Mouse (Mus musculus) MEL (cell line): ENCODE data around the gene Ncor1. TPM values are rescaled to one million over a fixed set of nuclear protein-coding genes. Genes with fewer than 3 reads are reported as not detected.

ENCODE experiments used
- DNase-seq: peaks from one replicate; pipeline ENCODE4 v3.0.0; 2011; ENCODE audit warnings: low read depth, low spot score
- H3K27ac ChIP-seq: 2 replicates; pipeline ENCODE4 v1.5.1; 2012; ENCODE audit warnings: low read depth, mild to moderate bottlenecking, control low read depth, low read length, moderate library complexity; ENCODE audit not compliant: control insufficient read depth
- H3K27me3 ChIP-seq, 2 experiments: fragments of 150-350 bp in 1 of 2; sonication (generic) in 1 of 2; 2 replicates each; pipeline ENCODE4 v1.6.1; 2012; ENCODE audit warnings: low read length in 2 of 2, mild to moderate bottlenecking in 2 of 2, improper control_type of control experiment in 1 of 2, moderate library complexity in 1 of 2; ENCODE audit not compliant: insufficient read depth in 2 of 2, control insufficient read depth in 1 of 2
- H3K36me3 ChIP-seq, 2 experiments: 2 replicates each; pipeline ENCODE4 v1.6.1; 2012 to 2014; ENCODE audit warnings: low read length in 2 of 2, improper control_type of control experiment in 1 of 2, inconsistent platforms in 1 of 2, mild to moderate bottlenecking in 1 of 2; ENCODE audit not compliant: insufficient read depth in 2 of 2, control insufficient read depth in 1 of 2
- H3K4me1 ChIP-seq, 2 experiments: fragments of 150-350 bp in 1 of 2; sonication (generic) in 1 of 2; 2 replicates each; pipeline ENCODE4 v1.6.1; 2012; ENCODE audit warnings: low read length in 2 of 2, improper control_type of control experiment in 1 of 2, mild to moderate bottlenecking in 1 of 2; ENCODE audit not compliant: insufficient read depth in 2 of 2, control insufficient read depth in 1 of 2
- H3K4me3 ChIP-seq, 2 experiments: fragments of 150-350 bp in 1 of 2; sonication (generic) in 1 of 2; 2 replicates each; pipeline ENCODE4 v1.5.1; 2012; ENCODE audit warnings: low read depth in 2 of 2, low read length in 2 of 2, mild to moderate bottlenecking in 2 of 2, moderate library complexity in 2 of 2, control low read depth in 1 of 2, improper control_type of control experiment in 1 of 2; ENCODE audit not compliant: control insufficient read depth in 1 of 2, insufficient read depth in 1 of 2
- H3K79me2 ChIP-seq: 2 replicates; pipeline ENCODE4 v1.6.1; 2012; ENCODE audit warnings: mild to moderate bottlenecking, low read length, moderate library complexity; ENCODE audit not compliant: control insufficient read depth, poor library complexity, insufficient read depth
- H3K9ac ChIP-seq: 2 replicates; pipeline ENCODE4 v1.6.1; 2012; ENCODE audit warnings: low read depth, mild to moderate bottlenecking, control low read depth, low read length, moderate library complexity; ENCODE audit not compliant: control insufficient read depth, poor library complexity, severe bottlenecking
- H3K9me3 ChIP-seq: fragments of 150-350 bp; sonication (generic); replicated peaks from 2 replicates; pipeline ENCODE4 v1.6.1; 2012; ENCODE audit warnings: mild to moderate bottlenecking, low read length, improper control_type of control experiment, moderate library complexity; ENCODE audit not compliant: insufficient read depth
- CTCF ChIP-seq, 3 experiments: IDR thresholded peaks in 2 of 3; conservative IDR thresholded peaks in 1 of 3; 2 replicates each; pipeline ENCODE4 v1.5.1; 2011 to 2012; ENCODE audit warnings: low read length in 3 of 3, low read depth in 2 of 3, mild to moderate bottlenecking in 2 of 3, improper control_type of control experiment in 1 of 3, inconsistent platforms in 1 of 3, mixed read lengths in 1 of 3, moderate library complexity in 1 of 3; ENCODE audit not compliant: control insufficient read depth in 1 of 3, insufficient read depth in 1 of 3, poor library complexity in 1 of 3, severe bottlenecking in 1 of 3
- ELF1 ChIP-seq: IDR thresholded peaks from 2 replicates; pipeline ENCODE4 v1.6.1; 2014; ENCODE audit warnings: low read depth, mild to moderate bottlenecking, inconsistent platforms, low read length, improper control_type of control experiment, moderate library complexity
- EP300 ChIP-seq, 2 experiments: IDR thresholded peaks; 2 replicates each; pipeline ENCODE4 v1.6.1; 2011; ENCODE audit warnings: improper control_type of control experiment in 2 of 2, low read length in 2 of 2, low read depth in 1 of 2, mild to moderate bottlenecking in 1 of 2
- JUND ChIP-seq: IDR thresholded peaks from 2 replicates; pipeline ENCODE4 v1.6.1; 2011; ENCODE audit warnings: low read depth, mild to moderate bottlenecking, improper control_type of control experiment, low read length
- MAFK ChIP-seq: IDR thresholded peaks from 2 replicates; pipeline ENCODE4 v1.6.1; 2011; ENCODE audit warnings: low read depth, mild to moderate bottlenecking, low read length, improper control_type of control experiment, borderline replicate concordance
- MYC ChIP-seq: IDR thresholded peaks from 2 replicates; pipeline ENCODE4 v1.6.1; 2011; ENCODE audit warnings: low read depth, mild to moderate bottlenecking, low read length, improper control_type of control experiment, moderate library complexity
- POLR2A ChIP-seq, 2 experiments: IDR thresholded peaks; 2 replicates each; pipeline ENCODE4 v1.6.1; 2011 to 2012; ENCODE audit warnings: low read length in 2 of 2, mild to moderate bottlenecking in 2 of 2, control low read depth in 1 of 2, improper control_type of control experiment in 1 of 2, low read depth in 1 of 2, moderate library complexity in 1 of 2; ENCODE audit not compliant: control insufficient read depth in 1 of 2, insufficient read depth in 1 of 2, poor library complexity in 1 of 2
- POLR2AphosphoS2 ChIP-seq: IDR thresholded peaks from 2 replicates; pipeline ENCODE4 v1.6.1; 2011; ENCODE audit warnings: low read length, improper control_type of control experiment
- POLR2AphosphoS5 ChIP-seq: IDR thresholded peaks from 2 replicates; pipeline ENCODE4 v1.6.1; 2012; ENCODE audit warnings: low read depth, borderline replicate concordance, mild to moderate bottlenecking, inconsistent platforms, low read length, moderate library complexity, mixed read lengths
- TBP ChIP-seq: IDR thresholded peaks from 2 replicates; pipeline ENCODE4 v1.8.0; 2011; ENCODE audit warnings: low read depth, low read length, improper control_type of control experiment
- TCF12 ChIP-seq: IDR thresholded peaks from 2 replicates; pipeline ENCODE4 v1.6.1; 2014; ENCODE audit warnings: low read depth, mild to moderate bottlenecking, inconsistent platforms, low read length, improper control_type of control experiment, moderate library complexity
- USF1 ChIP-seq: IDR thresholded peaks from 2 replicates; pipeline ENCODE4 v1.6.1; 2014; ENCODE audit warnings: low read depth, mild to moderate bottlenecking, inconsistent platforms, low read length, improper control_type of control experiment, moderate library complexity
- USF2 ChIP-seq, 2 experiments: IDR thresholded peaks; 2 replicates each; pipeline ENCODE4 v1.6.1; 2011 to 2012; ENCODE audit warnings: improper control_type of control experiment in 2 of 2, low read length in 2 of 2, borderline replicate concordance in 1 of 2, inconsistent platforms in 1 of 2, low read depth in 1 of 2, mild to moderate bottlenecking in 1 of 2; ENCODE audit not compliant: insufficient read depth in 1 of 2
- ZMIZ1 ChIP-seq: IDR thresholded peaks from 2 replicates; pipeline ENCODE4 v1.6.1; 2012; ENCODE audit warnings: low read depth, mild to moderate bottlenecking, inconsistent platforms, low read length, improper control_type of control experiment, moderate library complexity
- ZNF384 ChIP-seq: IDR thresholded peaks from 2 replicates; pipeline ENCODE4 v1.6.1; 2012; ENCODE audit warnings: low read depth, mild to moderate bottlenecking, inconsistent platforms, low read length, improper control_type of control experiment
- polyA plus RNA-seq, 2 experiments: library from polyadenylated mRNA; stranded (reverse) in 1 of 2; unstranded in 1 of 2; fragments of >175 nt in 1 of 2; fragments of >200 nt in 1 of 2; gene quantifications; 2 replicates each; pipeline versions ENCODE4 v1.2.1 to v1.2.4; 2012; ENCODE audit warnings: low replicate concordance in 2 of 2, low read depth in 1 of 2; ENCODE audit not compliant: insufficient read length in 2 of 2, insufficient read depth in 1 of 2, missing spikeins in 1 of 2
- total RNA-seq: library from RNA; depleted of rRNA; stranded (reverse); fragments of 300-350 nt; gene quantifications from 2 replicates; pipeline ENCODE4 v1.2.3, GENCODE M21; 2012

The Ncor1 gene
- total and polyA plus RNA-seq, 3 experiments = 71.8 to 250 (median 188) TPM

GRCm38 (mm10) chr11:62309296-62309695 is 149.0 kb downstream of the Ncor1 start:
- Histone ChIP-seq H3K9me3 (no peaks in the 10 kb centered on the region), H3K79me2 (no peaks in the 10 kb centered on the region), H3K27ac (no peak overlapping the region), H3K4me1 (no peaks in the 10 kb centered on the region), H3K27me3 (no peaks in the 10 kb centered on the region), H3K9ac (no peak overlapping the region), H3K36me3 (peaks cover 0 to 14% of the 10 kb centered on the region in 2 experiments; a peak in 2 of 4 replicates), H3K4me3 (no peak overlapping the region)
- no peak for DNase-seq
- TF ChIP-seq ELF1 (no peak), POLR2AphosphoS2 (no peak), TBP (no peak), ZNF384 (no peak), MYC (no peak), EP300 (IDR thresholded peaks at IDR 0.05; ENCODE audit: low read depth in 1 of 2, low read length in 2 of 2) (no peak), USF1 (no peak), USF2 (IDR thresholded peaks at IDR 0.05; ENCODE audit: borderline replicate concordance in 1 of 2, insufficient read depth in 1 of 2, low read depth in 1 of 2, low read length in 2 of 2) (no peak), POLR2AphosphoS5 (no peak), CTCF (IDR thresholded peaks at IDR 0.05 in 2 of 3, conservative IDR thresholded peaks at IDR 0.05 in 1 of 3; ENCODE audit: control insufficient read depth in 1 of 3, insufficient read depth in 1 of 3, low read depth in 2 of 3, low read length in 3 of 3, poor library complexity in 1 of 3, severe bottlenecking in 1 of 3) (no peak), MAFK (no peak)

GRCm38 (mm10) chr11:62305866-62306265 is 152.5 kb downstream of the Ncor1 start:
- Histone ChIP-seq H3K9ac (no peak overlapping the region), H3K4me3 (no peak overlapping the region), H3K9me3 (no peaks in the 10 kb centered on the region), H3K4me1 (no peaks in the 10 kb centered on the region), H3K27ac (no peak overlapping the region), H3K27me3 (no peaks in the 10 kb centered on the region), H3K36me3 (peaks cover 0 to 16% of the 10 kb centered on the region in 2 experiments; a peak in 2 of 4 replicates), H3K79me2 (no peaks in the 10 kb centered on the region)
- no peak for DNase-seq
- TF ChIP-seq JUND = no peak
- TF ChIP-seq USF1 = no peak

GRCm38 (mm10) chr11:62298883-62299282 is 159.5 kb downstream of the Ncor1 start:
- H3K9me3 ChIP-seq = no peaks in the 10 kb centered on the region
- no peaks in the 10 kb centered on the region for H3K27me3 ChIP-seq
- TF ChIP-seq POLR2A (IDR thresholded peaks at IDR 0.05; ENCODE audit: control insufficient read depth in 1 of 2, insufficient read depth in 1 of 2, low read depth in 1 of 2, low read length in 2 of 2, poor library complexity in 1 of 2) = no peak
- no peak for TF ChIP-seq ELF1
- no peak for TF ChIP-seq MAFK
- TF ChIP-seq ZMIZ1 = no peak
- no peak for TF ChIP-seq TCF12
- H3K79me2 ChIP-seq = no peaks in the 10 kb centered on the region
- no peak overlapping the region for H3K4me3 ChIP-seq
- peaks cover 2 to 15% of the 10 kb centered on the region in 2 experiments; a peak in 3 of 4 replicates for H3K36me3 ChIP-seq
- H3K4me1 ChIP-seq = no peaks in the 10 kb centered on the region
- DNase-seq = no peak
- H3K27ac ChIP-seq = no peak overlapping the region
- no peak overlapping the region for H3K9ac ChIP-seq
